In the genomic region with DNA sequence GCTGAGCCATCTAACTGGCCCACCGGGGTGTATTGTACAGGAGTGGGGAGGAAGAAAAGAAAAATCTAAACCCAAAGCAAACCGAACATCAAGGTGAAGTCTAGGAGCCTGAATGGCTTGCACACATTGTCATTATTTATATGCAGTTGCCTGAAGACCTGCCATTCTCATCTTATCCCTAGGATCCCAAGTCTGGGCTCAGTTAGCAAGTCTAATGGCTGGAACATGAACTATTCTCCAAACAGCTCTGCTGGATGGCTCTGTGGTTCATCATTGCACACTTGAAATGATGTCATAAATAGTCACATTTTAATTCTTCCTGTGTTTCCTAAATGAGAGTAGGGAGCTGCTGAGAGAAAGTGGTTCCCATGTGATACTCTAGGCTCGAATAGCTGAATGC, we compare ENCODE assay signal across 35 mouse cellular contexts.
"Had no signal": no experiment of that assay in that cellular context is flagged by ENCODE, and none has a peak within 500 bp of the region (broad histone marks: within the 10 kb centered on the region; RNA-seq: fewer than 3 reads in every experiment).

No protein-coding gene starts in this region.

- H3K4me2 ChIP-seq: heart, embryonic 11.5 days; heart, embryonic 12.5 days; heart, embryonic 13.5 days; heart, embryonic 15.5 days; hindbrain, embryonic 12.5 days; hindbrain, embryonic 13.5 days; hindbrain, embryonic 14.5 days; hindbrain, embryonic 15.5 days; intestine, embryonic 15.5 days; kidney, embryonic 15.5 days had no signal

- H3K27ac ChIP-seq: heart, embryonic 10.5 days; heart, embryonic 13.5 days; heart, embryonic 15.5 days; hindbrain, embryonic 10.5 days; hindbrain, embryonic 12.5 days; hindbrain, embryonic 13.5 days; hindbrain, embryonic 14.5 days; hindbrain, embryonic 15.5 days; hindbrain, postnatal 0 days; intestine, embryonic 15.5 days; kidney, embryonic 15.5 days; kidney, postnatal 0 days; layer of hippocampus, adult 2 months had no signal

- H3K4me3 ChIP-seq: heart, embryonic 10.5 days; heart, embryonic 12.5 days; heart, embryonic 13.5 days; heart, embryonic 15.5 days; hindbrain, embryonic 10.5 days; hindbrain, embryonic 12.5 days; hindbrain, embryonic 13.5 days; hindbrain, embryonic 15.5 days; intestine, embryonic 15.5 days; kidney, embryonic 15.5 days; layer of hippocampus, adult 2 months had no signal

- H3K9ac ChIP-seq: heart, embryonic 12.5 days; heart, embryonic 13.5 days; heart, embryonic 15.5 days; hindbrain, embryonic 12.5 days; hindbrain, embryonic 13.5 days; hindbrain, embryonic 14.5 days; hindbrain, embryonic 15.5 days; intestine, embryonic 15.5 days; kidney, embryonic 15.5 days had no signal

- H3K27me3 ChIP-seq: heart, embryonic 12.5 days; heart, embryonic 13.5 days; heart, embryonic 15.5 days; hindbrain, embryonic 12.5 days; hindbrain, embryonic 13.5 days; hindbrain, embryonic 15.5 days; intestine, embryonic 15.5 days; kidney, embryonic 15.5 days had no signal

- H3K4me1 ChIP-seq: heart, embryonic 13.5 days; heart, embryonic 15.5 days; hindbrain, embryonic 10.5 days; hindbrain, embryonic 12.5 days; hindbrain, embryonic 13.5 days; hindbrain, embryonic 15.5 days; intestine, embryonic 15.5 days; kidney, embryonic 15.5 days had no signal

- ATAC-seq: hindbrain, embryonic 16.5 days; hindbrain, postnatal 0 days; inflammation-experienced regulatory T-cells, adult 6 months; intestine, embryonic 15.5 days; intestine, embryonic 16.5 days; intestine, postnatal 0 days had no signal

- H3K9me3 ChIP-seq: heart, embryonic 10.5 days; heart, embryonic 12.5 days; heart, embryonic 13.5 days; heart, embryonic 15.5 days; hindbrain, embryonic 10.5 days; hindbrain, embryonic 12.5 days; hindbrain, embryonic 13.5 days; hindbrain, embryonic 15.5 days; intestine, embryonic 15.5 days; kidney, embryonic 15.5 days had no signal

- H3K36me3 ChIP-seq: heart, embryonic 10.5 days; heart, embryonic 12.5 days; heart, embryonic 13.5 days; heart, embryonic 15.5 days; hindbrain, embryonic 10.5 days; hindbrain, embryonic 12.5 days; hindbrain, embryonic 13.5 days; hindbrain, embryonic 15.5 days; intestine, embryonic 15.5 days; kidney, embryonic 15.5 days had no signal

- DNase-seq: heart, postnatal 10 days; heart, postnatal 14 days; heart, postnatal 36 days; heart, postnatal 4 days; kidney, adult 11 months; kidney, adult 18-20 months; kidney, adult 2 months; kidney, adult 8-10 months; kidney, adult 9 months; kidney, postnatal 10 days; kidney, postnatal 14 days; kidney, postnatal 25 days; kidney, postnatal 36 days; kidney, postnatal 4 days; layer of hippocampus, adult 9-11 months; layer of hippocampus, postnatal 36 days had no signal
